Mouse (Mus musculus) kidney, adult 2 months (tissue): Measurements from ENCODE around the gene Fam241a.

Experiments
- CTCF ChIP-seq: fragments of 200-500 bp; conservative IDR thresholded peaks from 2 replicates; pipeline ENCODE4 v1.5.1; 2011; ENCODE audit warnings: low read depth, mild to moderate bottlenecking, control low read depth, low read length, moderate library complexity, mixed read lengths; ENCODE audit not compliant: insufficient read depth, insufficient read length
- POLR2A ChIP-seq: fragments of 200-500 bp; IDR thresholded peaks from one replicate; pipeline ENCODE4 v1.6.1; 2011; ENCODE audit warnings: low read depth, low read length, control low read depth

- TF ChIP-seq CTCF, result no peak
- TF ChIP-seq POLR2A, result no peak
These were observed 34.8 kb downstream of the Fam241a start for GRCm38 (mm10) chr3:127861340-127861739.
